15 mouse cellular contexts compared by ENCODE assay signal in genomic region chr4:62828963-62829362, GRCm38 (mm10).
"Had no signal": no experiment of that assay in that cellular context is flagged by ENCODE, and none has a peak within 500 bp of the region (broad histone marks: within the 10 kb centered on the region; RNA-seq: fewer than 3 reads in every experiment).

No protein-coding gene starts in this region.

- H3K27me3 ChIP-seq: limb, embryonic 13.5 days; liver, embryonic 15.5 days; neural tube, embryonic 13.5 days had no signal

- H3K9ac ChIP-seq: limb, embryonic 13.5 days; liver, embryonic 15.5 days; neural tube, embryonic 13.5 days had no signal

- H3K4me3 ChIP-seq: limb, embryonic 13.5 days; liver, embryonic 15.5 days; neural tube, embryonic 13.5 days had no signal

- ATAC-seq: lung, postnatal 0 days had no signal

- H3K4me1 ChIP-seq: liver, embryonic 15.5 days had no signal

- H3K9me3 ChIP-seq: limb, embryonic 13.5 days; liver, embryonic 15.5 days; neural tube, embryonic 13.5 days had no signal

- DNase-seq: kidney, adult 9 months; kidney, postnatal 36 days; layer of hippocampus, adult 9-11 months; layer of hippocampus, postnatal 36 days; lung, adult 2 months; lung, postnatal 36 days; right cerebral cortex, adult 18-20 months; right cerebral cortex, postnatal 25 days; thymus, adult 18-20 months; thymus, postnatal 14 days had no signal

- H3K27ac ChIP-seq: kidney, postnatal 0 days; limb, embryonic 13.5 days; liver, embryonic 15.5 days; neural tube, embryonic 13.5 days had no signal

- H3K36me3 ChIP-seq: limb, embryonic 13.5 days; liver, embryonic 15.5 days; neural tube, embryonic 13.5 days had no signal

- H3K4me2 ChIP-seq: limb, embryonic 13.5 days; liver, embryonic 15.5 days; neural tube, embryonic 13.5 days had no signal
